Mouse (Mus musculus): ENCODE measurements around the gene Cfap70.

DNA sequence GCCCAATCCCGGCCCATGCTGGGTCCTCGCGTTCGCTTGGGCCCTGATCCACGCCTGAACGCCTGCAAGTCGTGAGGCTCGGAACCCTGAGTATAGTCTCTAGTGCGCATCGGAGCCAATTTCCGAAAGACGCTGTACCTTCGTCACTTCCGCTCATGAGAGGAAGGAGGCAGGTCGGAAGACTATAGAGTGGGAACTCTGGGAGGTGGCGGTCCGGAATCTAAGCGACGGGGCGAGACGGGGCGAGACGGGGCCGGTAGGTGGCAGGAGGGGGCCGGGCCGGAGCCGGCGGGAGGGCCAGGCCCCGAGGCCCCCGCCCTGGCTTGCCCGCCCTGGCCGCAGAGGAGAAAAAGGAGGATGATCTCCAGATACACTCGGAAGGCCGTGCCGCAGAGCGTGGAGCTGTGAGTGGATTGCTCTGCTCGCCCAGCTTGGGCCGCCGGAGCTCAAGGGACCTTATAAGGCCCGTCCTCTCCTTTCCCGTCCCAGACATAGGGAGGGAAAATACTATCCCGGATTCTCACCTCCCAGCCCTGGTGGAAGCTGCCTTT, 104.0 kb downstream of the Cfap70 start, which contains the start of the genes Ecd and Fam149b:
- TF ChIP-seq CTCF (IDR thresholded peaks at IDR 0.05; ENCODE audit: low read depth, low read length) (no peak), TAL1 (conservative IDR thresholded peaks at IDR 0.05; ENCODE audit: low read depth, low read length) (no peak), GATA1 (IDR thresholded peaks at IDR 0.05; ENCODE audit: borderline replicate concordance, low read length) (no peak)

Data from G1E (cell line).